Mouse (Mus musculus) limb, embryonic 11.5 days (tissue): ENCODE data around the gene 2210017I01Rik. TPM values are rescaled to one million over a fixed set of nuclear protein-coding genes. Genes with fewer than 3 reads are reported as not detected.

Source experiments
- ATAC-seq: fragments of 200-750 bp; cut with Nextera tagmentation; 2 replicates; pipeline ENCODE4 v1.8.0; 2017; ENCODE audit warnings: low read depth; ENCODE audit not compliant: insufficient number of reproducible peaks, low FRiP score, low TSS enrichment
- DNase-seq: peaks from one replicate; pipeline ENCODE4 v3.0.0-alpha.2; 2015; ENCODE audit warnings: low spot score
- H3K27ac ChIP-seq: fragments of 300-500 bp; sonication (generic); replicated peaks from 2 replicates; pipeline ENCODE4 v1.5.1; 2014; ENCODE audit warnings: low read depth, mild to moderate bottlenecking, low read length
- H3K27me3 ChIP-seq: fragments of 300-500 bp; sonication (generic); 2 replicates; pipeline ENCODE4 v1.6.1; 2014; ENCODE audit warnings: mild to moderate bottlenecking, low read length, mixed read lengths; ENCODE audit not compliant: control insufficient read depth, insufficient read depth
- H3K36me3 ChIP-seq: fragments of 300-500 bp; sonication (generic); 2 replicates; pipeline ENCODE4 v1.6.1; 2014; ENCODE audit warnings: mild to moderate bottlenecking, low read length, moderate library complexity, mixed read lengths; ENCODE audit not compliant: control insufficient read depth, insufficient read depth
- H3K4me1 ChIP-seq: fragments of 300-500 bp; sonication (generic); 2 replicates; pipeline ENCODE4 v1.6.1; 2014; ENCODE audit warnings: low read length, mixed read lengths; ENCODE audit not compliant: control insufficient read depth, insufficient read depth
- H3K4me2 ChIP-seq: fragments of 300-500 bp; sonication (generic); 2 replicates; pipeline ENCODE4 v1.6.1; 2014; ENCODE audit warnings: low read depth, mild to moderate bottlenecking, moderate library complexity; ENCODE audit not compliant: severe bottlenecking
- H3K4me3 ChIP-seq: fragments of 300-500 bp; sonication (generic); 2 replicates; pipeline ENCODE4 v1.5.1; 2014; ENCODE audit warnings: low read depth, low read length
- H3K9ac ChIP-seq: fragments of 300-500 bp; sonication (generic); 2 replicates; pipeline ENCODE4 v1.6.1; 2014; ENCODE audit warnings: mild to moderate bottlenecking, low read length
- H3K9me3 ChIP-seq: fragments of 300-500 bp; sonication (generic); 2 replicates; pipeline ENCODE4 v1.6.1; 2016; ENCODE audit warnings: low read length; ENCODE audit not compliant: control insufficient read depth
- WGBS: fragments of 180-500 bp; shearing (Covaris S2); extraction: QIAGEN DNeasy Blood & Tissue Kit; methylation state at CpG from one replicate; pipeline ENCODE4 v1.1.7; 2014; 5-methylcytosine and 5-hydroxymethylcytosine counted together
- polyA plus RNA-seq: library from polyadenylated mRNA; unstranded; fragments of >200 nt; fragmentation: Nextera tagmentation; extraction: Ambion mirVana; gene quantifications from 2 replicates; pipeline ENCODE4 v1.2.1, GENCODE M21; 2014

Gene 2210017I01Rik
- polyA plus RNA-seq: not detected in 2 replicates

DNA sequence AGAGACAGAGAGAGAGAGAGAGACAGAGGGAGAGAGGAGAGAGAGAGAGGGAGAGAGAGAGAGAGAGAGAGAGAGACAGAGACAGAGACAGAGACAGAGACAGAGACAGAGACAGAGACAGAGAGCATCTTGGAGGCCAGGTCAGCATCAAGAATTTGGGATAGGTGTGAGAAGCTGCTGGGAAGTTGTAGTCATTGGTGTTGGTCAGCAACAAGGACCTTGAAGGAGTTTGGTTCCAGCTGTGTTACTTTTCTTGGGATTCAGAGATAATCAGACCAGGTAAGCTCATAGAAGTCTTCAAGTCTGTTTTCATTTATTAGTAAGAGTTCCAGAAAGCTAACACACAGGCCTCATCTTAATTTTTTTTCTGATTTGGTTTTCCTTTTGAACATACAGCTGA, at the start of gene 2210017I01Rik:
Gene 2210017I01Rik (minus strand): TSS at position 101 of the 400 bp plus-strand sequence.
- Histone ChIP-seq H3K9me3 (no peaks in the 10 kb centered on the region), H3K27ac (no peak within 1 kb of the TSS), H3K36me3 (no peaks in the 10 kb centered on the region), H3K4me3 (no peak within 1 kb of the TSS), H3K27me3 (no peaks in the 10 kb centered on the region), H3K4me2 (no peak within 1 kb of the TSS), H3K9ac (no peak within 1 kb of the TSS), H3K4me1 (no peaks in the 10 kb centered on the region)
- no peak for ATAC-seq
- no peak for DNase-seq

GRCm38 (mm10) chr3:92656826-92657225, 49.5 kb upstream of the 2210017I01Rik start, which contains the start of gene Lce1b:
TSS of gene Lce1b (minus strand) at chr3:92656926.
- Histone ChIP-seq H3K4me1 (no peaks in the 10 kb centered on the region), H3K27me3 (no peaks in the 10 kb centered on the region), H3K4me2 (no peak within 1 kb of the TSS), H3K27ac (no peak within 1 kb of the TSS), H3K9me3 (no peaks in the 10 kb centered on the region), H3K36me3 (no peaks in the 10 kb centered on the region), H3K9ac (no peak within 1 kb of the TSS), H3K4me3 (no peak within 1 kb of the TSS)
- ATAC-seq (no peak), DNase-seq (no peak)

- 90% methylated on average over 1 of the region's 1 CpGs for WGBS
- no peaks in the 10 kb centered on the region for H3K36me3 ChIP-seq
- no peaks in the 10 kb centered on the region for H3K27me3 ChIP-seq
- no peak within 1 kb of the TSS for H3K4me2 ChIP-seq
- no peak for DNase-seq
- ATAC-seq: no peak
- H3K4me3 ChIP-seq: no peak within 1 kb of the TSS
- H3K27ac ChIP-seq: no peak within 1 kb of the TSS
- no peaks in the 10 kb centered on the region for H3K9me3 ChIP-seq
- H3K9ac ChIP-seq: no peak within 1 kb of the TSS
- H3K4me1 ChIP-seq: no peaks in the 10 kb centered on the region
These were observed 40.9 kb upstream of the 2210017I01Rik start, which contains the start of gene Lce1a1 for GRCm38 (mm10) chr3:92648207-92648606. TSS of gene Lce1a1 (minus strand) at chr3:92648307.

GRCm38 (mm10) chr3:92639854-92640253, 32.6 kb upstream of the 2210017I01Rik start:
- no peaks in the 10 kb centered on the region for H3K9me3 ChIP-seq
- H3K4me2 ChIP-seq: no peak overlapping the region
- no peak overlapping the region for H3K27ac ChIP-seq
- H3K4me1 ChIP-seq: no peaks in the 10 kb centered on the region
- H3K9ac ChIP-seq: no peak overlapping the region
- H3K36me3 ChIP-seq: no peaks in the 10 kb centered on the region
- no peaks in the 10 kb centered on the region for H3K27me3 ChIP-seq
- 88% methylated on average over 15 of the region's 15 CpGs for WGBS
- DNase-seq (no peak), ATAC-seq (no peak)
- H3K4me3 ChIP-seq: no peak overlapping the region

GRCm38 (mm10) chr3:92638653-92638991, 31.3 kb upstream of the 2210017I01Rik start:
- DNase-seq (no peak), ATAC-seq (no peak)
- no peaks in the 10 kb centered on the region for H3K4me1 ChIP-seq
- no peak overlapping the region for H3K27ac ChIP-seq
- no peak overlapping the region for H3K9ac ChIP-seq
- no peaks in the 10 kb centered on the region for H3K27me3 ChIP-seq
- 88% methylated on average over 3 of the region's 3 CpGs for WGBS
- no peaks in the 10 kb centered on the region for H3K9me3 ChIP-seq
- H3K36me3 ChIP-seq: no peaks in the 10 kb centered on the region
- H3K4me3 ChIP-seq: no peak overlapping the region
- no peak overlapping the region for H3K4me2 ChIP-seq

GRCm38 (mm10) chr3:92637745-92638652, 30.7 kb upstream of the 2210017I01Rik start:
- Histone ChIP-seq H3K4me1 (no peaks in the 10 kb centered on the region), H3K4me3 (no peak overlapping the region), H3K27ac (no peak overlapping the region), H3K36me3 (no peaks in the 10 kb centered on the region), H3K27me3 (no peaks in the 10 kb centered on the region), H3K9me3 (no peaks in the 10 kb centered on the region), H3K4me2 (no peak overlapping the region), H3K9ac (no peak overlapping the region)
- WGBS: 60% methylated on average over 1 of the region's 1 CpGs
- ATAC-seq (no peak), DNase-seq (no peak)

GRCm38 (mm10) chr3:92621560-92621959, 14.3 kb upstream of the 2210017I01Rik start, which contains the start of gene Lce6a:
TSS of gene Lce6a (minus strand) at chr3:92621660.
- no peak for ATAC-seq
- Histone ChIP-seq H3K4me2 (no peak within 1 kb of the TSS), H3K4me3 (no peak within 1 kb of the TSS), H3K4me1 (no peaks in the 10 kb centered on the region), H3K27ac (no peak within 1 kb of the TSS), H3K9me3 (no peaks in the 10 kb centered on the region), H3K36me3 (no peaks in the 10 kb centered on the region), H3K9ac (no peak within 1 kb of the TSS), H3K27me3 (no peaks in the 10 kb centered on the region)
- 78% methylated on average over 2 of the region's 2 CpGs for WGBS
- DNase-seq: no peak

- Histone ChIP-seq H3K27me3 (no peaks in the 10 kb centered on the region), H3K4me1 (no peaks in the 10 kb centered on the region), H3K36me3 (no peaks in the 10 kb centered on the region), H3K9ac (no peak overlapping the region), H3K27ac (no peak overlapping the region), H3K4me3 (no peak overlapping the region), H3K9me3 (no peaks in the 10 kb centered on the region), H3K4me2 (no peak overlapping the region)
- DNase-seq (no peak), ATAC-seq (no peak)
- WGBS: 48% methylated on average over 1 of the region's 1 CpGs
These were observed 2.5 kb upstream of the 2210017I01Rik start for GRCm38 (mm10) chr3:92609804-92610203.
